Mouse (Mus musculus) natural killer cell, adult 2 months (primary cell): ENCODE measurements at regions not wholly inside any gene's neighbourhood (a gene's known extent, or its start where the extent isn't known, plus 50 kb on each side); places are given as distances from the start of the nearest gene placed in this dataset.
A peak's percentile ranks its signal among the peaks of the same experiment; 100 is the strongest.

Experiments
- DNase-seq, 2 experiments: peaks; one replicate each; pipeline ENCODE4 v3.0.0; 2022; ENCODE audit warnings: low spot score in 2 of 2

DNA sequence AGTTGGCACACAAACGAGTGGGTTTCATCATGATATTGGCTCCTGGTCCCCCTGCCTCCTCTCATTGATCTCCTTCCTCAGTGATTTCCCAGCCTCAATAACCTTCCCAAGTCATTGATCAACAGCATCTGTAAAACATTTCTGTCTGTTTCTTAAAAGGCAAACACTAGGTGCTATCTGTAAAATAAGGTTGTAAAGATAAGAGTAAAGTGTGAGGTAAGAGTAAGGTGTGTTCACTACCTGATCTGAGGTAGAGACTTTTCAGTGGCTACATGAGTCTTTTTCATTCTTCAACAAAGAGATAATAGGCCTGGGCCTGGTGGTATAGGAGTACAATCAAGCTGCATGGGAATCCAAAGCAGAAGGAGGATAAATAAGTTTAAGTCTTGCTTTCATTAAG is 55.7 kb downstream of the Plk2 start:
- no peak for DNase-seq

DNA sequence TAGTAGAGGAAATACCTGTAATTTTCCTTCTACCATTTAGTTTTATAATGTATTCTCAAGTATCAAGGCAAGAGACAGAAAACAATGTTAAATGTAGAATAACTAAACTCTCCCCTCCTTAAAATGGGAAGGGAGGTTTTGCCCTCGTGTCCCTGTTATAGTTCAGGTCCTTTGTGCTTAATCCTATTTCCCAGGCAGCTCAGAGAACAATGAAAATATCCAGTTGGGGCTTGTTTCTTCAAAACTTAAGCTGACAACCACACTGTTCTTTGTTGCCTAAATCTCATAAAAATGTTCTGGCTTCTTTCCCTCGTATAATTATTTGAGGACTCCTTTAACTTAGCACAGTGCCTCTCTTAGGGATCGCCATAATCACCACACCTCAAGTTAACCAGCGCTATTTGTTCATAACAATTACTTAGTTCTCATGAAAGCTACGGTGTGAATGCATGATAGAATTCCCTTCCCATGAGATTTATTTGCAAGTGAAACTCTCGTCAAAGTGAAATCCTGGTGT is 57.2 kb downstream of the Plk2 start:
- DNase-seq: no peak

DNA sequence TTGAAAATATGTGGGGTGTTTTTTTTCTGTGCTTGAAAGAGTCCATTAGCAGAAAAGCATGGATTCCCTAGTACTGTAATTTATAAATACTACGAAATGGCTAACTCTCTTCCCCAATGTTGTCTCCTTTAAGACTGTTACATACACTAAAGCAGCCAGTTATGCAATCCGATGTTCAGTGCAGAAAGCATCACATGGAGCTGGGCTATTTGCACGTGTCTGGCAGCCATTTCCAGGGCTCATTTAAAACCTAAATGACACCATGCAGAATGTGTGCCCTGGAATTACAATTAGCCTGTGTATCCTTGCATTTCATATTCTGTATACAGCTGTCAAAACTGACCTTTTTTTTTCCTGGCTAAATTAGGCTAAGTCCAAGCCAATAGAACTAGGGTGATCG is 60.2 kb downstream of the Plk2 start:
- DNase-seq: no peak

DNA sequence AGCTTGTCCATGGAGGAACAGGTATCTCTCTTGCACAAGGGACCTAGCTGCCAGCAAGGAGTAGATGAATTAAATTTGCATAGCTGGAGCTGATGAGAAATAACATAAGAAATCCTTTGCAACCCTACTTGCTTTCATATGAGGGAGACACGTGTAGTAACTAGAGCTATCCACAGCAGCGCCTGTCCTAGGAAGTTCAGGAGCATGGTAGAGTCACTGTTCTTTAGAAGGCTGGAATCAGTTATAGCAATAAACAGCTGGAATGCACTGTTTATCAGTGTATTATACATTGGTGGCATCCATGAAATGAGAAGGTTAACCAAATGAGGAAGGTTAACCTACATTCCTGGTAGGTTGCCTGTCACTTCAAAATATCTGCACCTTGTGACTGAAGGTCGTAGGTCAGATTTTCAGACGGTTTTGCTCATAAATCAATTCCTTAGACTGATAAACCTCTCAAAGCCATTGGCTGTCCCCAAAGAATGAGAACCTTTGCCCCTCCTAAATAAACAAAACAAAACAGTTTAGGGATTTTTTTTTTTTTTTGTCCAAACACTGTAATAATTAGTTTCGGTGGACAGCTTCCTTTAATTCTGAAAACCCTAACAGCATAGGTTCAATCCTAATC is 60.8 kb downstream of the Plk2 start:
- no peak for DNase-seq

DNA sequence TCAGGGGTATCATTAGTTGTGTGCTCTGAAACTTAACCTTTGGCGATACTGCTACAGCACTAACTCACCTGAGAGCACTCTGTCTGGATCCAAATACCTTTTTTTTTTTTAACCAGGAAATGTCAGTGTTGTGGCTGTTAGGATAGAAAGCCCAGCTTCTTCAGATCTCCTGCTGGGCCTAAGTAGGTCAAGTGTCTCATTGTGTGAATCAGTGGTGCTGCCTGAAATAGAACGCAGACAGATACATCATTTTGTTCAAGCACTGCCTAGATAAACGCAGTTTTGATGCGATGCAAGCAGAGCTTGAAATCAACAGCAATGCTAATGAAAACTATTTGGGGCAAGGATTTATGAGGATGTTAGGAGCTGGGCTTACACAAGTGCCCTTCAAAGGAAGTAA is 63.9 kb downstream of the Plk2 start:
- DNase-seq: no peak

DNA sequence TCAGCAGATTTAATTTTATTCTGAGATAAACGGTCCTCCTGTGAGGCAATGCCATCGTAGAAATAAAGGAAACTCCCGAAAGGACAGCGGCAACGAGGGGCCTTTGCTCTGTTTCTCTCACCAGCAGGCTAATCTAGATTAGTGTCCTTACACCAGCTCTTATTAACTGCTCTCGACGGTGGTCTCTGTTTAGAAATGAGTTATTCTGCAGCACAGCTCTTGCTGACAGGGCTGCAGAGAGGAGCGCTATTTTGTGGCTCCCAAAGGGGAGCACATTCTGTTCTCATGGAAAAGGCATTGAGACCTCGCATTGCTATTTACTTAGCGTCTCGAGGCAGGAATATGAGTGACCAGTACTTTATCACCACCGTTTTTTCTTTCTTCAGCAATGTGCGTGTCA is 66.7 kb downstream of the Plk2 start:
- no peak for DNase-seq

DNA sequence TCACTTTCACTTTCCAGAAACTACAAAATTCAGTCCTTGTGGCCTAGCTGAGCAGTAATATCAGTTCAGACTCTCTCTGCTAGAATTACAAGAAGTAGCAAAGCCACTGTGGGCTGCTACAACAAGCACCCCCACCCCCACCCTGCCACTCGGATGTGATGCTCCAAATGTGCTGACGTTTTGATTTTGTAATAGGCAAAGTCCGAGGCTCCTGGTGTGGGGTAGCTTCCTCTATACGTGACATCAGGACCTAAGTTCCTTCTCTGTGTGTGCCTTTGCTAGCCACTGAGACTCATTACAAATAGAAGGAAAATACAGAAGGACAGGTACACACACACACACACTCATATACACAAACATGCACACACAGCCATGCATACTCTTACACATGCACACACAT is 76.7 kb downstream of the Plk2 start:
- no peak for DNase-seq

DNA sequence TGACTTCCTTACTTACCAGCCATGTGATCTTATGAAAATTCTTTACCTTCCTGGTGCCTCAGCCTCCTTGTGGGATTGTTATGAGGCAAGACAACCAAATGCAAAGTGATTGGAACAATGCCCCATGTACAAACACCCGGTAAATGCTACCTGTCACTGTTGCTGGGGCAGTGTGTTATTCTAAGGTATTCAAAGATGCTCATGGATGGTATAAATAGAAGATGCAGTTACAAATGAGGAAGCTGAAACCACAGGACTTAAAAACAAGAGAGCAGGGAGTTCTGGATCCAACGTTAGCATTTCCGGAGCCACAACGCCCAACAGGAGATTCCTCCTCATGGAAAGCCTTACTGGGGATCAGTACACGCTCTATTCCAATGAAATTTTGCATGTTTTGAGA is 82.9 kb downstream of the Plk2 start:
- DNase-seq: peak in 1 of 2 experiments; percentile 35

DNA sequence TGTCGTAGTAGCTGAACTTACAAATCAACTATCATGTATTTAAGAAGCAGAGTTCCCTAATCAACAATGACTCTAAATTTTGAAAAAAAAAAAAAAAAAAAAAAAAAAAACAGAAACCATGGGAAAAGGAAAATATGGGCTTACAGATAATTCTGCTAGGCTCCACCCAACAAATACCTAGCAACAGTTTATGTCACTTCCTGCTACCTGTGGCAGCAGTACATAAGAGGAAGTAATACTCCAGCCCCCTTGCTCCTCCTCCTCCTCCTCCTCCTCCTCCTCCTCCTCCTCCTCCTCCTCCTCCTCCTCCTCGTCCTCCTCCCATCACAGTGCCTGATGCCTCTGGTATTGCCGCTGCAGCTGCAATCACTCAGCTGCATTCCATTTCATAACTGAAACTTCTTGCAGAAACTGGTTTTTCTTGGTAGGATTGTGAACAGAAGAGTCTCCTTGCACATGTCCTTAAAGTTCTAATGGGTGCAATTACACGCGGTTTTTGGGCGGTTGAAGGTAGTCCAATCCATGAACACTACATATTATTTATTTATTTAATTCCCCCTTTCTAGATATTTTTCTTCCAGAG is 89.6 kb downstream of the Plk2 start:
- no peak for DNase-seq

DNA sequence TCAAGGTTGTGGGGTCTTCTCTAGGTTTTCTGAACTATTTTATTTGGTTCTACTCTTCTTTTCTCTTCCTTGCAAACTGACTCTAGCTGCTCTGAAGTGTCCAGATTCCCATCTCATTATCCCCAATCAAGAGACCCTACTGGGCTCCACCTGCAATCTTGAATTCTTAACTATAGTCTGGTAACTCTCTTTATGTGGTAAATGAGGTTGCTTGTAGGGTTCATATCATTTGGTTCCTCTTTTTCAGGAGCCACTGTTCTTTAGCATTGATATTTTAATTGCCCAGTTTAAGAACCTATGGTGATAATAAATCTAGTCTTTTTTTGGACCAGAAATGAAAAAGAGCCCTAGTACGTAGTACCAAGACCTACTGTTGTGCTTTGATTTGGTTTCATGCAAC is 90.7 kb downstream of the Plk2 start:
- no peak for DNase-seq

DNA sequence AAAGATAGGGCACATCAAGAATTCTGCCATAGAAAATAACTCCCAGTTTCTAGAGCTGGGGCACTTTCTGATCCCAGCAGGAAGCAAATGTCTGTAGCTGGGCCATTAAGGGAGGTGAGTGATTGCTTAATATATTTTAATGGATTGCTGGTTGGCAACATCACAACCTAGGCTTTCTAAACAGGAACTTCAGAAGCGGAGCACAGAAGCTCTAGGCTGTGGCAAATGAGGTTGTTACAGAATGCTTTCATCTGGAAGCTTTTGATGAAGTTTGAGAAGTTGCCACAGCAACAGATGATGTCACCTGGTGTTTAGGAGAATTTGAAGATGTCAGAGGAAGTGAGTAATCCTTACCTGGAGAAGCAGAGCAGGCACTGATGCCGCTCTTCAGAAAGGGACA is 95.3 kb downstream of the Plk2 start:
- no peak for DNase-seq

DNA sequence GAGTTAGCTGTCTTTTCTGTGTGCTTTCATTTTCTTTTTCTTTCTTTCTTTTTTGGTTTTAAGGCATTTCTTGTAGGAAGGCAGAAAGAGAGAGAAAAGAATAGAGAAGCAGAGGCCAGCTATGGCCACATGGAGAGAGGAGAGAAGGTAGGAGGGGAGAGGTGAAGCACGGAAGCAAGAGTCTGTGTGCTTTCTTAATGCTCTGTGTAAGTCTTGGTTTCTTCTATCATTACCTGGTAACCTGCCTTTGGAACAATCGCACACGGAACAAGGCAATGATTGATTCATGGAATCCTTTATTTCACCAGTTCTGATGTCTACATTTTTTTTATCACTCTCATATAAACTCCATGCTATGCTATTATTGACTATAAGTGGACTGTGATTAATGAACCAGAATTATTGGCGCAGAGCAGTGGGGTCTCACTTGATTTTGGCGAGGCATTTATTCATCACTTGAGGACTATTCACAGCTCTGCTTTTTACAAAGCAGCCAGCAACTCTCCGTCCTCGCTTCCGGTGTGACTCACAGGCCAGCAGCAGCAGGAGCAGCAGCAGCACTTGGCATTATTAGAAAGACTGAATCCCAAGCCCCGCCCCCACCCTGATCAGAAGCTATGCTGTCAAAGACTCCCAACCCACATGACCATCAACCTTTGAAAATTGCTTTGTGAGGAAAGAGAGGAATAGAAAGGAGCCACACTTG is 97.6 kb downstream of the Plk2 start:
- DNase-seq: no peak

DNA sequence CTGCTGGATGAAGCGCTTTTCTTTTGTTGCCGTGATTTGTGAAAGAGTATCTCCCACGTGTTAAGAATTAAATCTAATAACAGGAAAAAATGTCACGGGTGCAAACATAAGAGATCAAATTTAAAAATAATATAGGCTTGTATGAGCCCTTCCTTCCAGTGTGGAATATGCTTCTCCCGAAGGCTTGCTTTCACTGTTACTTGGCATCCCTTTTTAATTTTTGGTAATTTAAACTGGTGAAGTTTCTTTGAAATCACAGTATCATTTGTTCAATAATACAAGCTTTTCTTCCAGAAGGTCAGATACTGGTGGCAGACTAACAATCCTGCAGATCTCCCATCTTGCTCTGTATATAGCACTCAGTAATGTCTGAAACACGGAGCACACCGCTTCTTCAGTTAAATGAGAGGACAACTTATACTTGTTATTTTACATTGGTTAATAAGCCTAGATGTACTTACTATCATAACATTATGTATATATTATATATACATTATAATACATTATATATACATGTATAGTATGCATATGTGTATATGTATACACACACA is 98.2 kb downstream of the Plk2 start:
- DNase-seq: no peak

DNA sequence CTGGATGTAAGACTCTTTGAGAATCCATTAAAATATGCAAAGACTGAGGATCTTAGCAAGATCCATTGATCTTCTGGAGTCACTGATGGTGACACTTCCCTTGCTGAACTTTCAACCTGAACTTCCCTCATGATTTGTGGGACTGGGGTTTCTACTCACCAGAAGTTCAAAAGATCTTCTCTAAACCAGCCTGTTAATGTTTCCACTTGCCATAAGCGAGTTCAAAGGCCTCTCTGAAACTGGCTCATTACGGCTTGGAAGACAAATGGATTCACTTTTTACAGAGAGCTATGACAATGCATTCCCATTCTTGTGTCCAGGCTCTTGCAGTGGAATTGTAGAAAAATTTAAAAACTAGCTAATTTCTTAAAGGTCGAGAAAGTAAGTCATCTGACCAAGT is 102.6 kb downstream of the Plk2 start:
- DNase-seq: no peak

DNA sequence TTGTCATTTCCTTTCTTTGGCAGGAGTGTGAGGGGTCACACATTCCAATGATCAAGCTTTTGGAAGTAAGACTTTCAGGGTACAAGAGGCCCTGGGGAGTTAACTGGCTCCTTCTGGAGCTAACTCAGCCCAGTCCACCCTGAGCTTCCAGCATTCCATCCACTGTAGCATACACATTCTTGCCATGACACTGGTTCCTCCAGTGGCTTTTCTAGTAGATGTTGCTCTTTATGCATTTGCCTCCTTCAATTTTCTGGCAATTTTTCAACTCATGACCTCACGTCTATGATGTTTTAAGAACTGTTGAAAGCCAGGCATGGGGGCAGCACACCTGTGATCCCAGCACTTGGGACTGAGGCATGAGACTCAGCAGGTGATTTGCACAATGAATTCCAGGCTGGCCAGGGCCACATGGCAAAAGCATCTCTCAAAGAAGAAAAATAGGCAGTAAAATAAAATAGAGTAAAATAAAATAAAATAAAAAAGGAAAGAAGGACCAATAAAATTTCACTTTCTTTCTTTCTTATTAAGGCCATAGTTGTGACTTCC is 113.0 kb downstream of the Plk2 start:
- no peak for DNase-seq

DNA sequence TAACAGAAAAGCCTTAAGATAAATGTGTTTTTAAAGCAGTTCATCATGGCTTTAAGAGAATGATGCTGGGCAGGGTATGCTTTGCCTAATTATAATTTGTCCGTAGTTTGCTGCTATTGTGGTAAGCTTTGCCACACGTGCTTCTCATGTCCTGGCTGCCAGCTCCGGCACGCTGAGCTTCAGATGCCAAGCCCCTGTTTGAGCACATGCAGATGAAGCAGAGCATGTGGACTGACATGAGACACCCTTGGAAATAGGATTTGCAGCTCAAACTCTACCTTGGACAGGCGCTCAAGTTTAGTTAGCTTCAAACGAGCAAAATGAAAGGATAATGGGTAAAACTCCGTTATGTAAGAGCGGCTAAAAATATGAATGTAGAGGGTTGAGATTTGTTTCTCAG is 123.1 kb downstream of the Plk2 start:
- DNase-seq: no peak

DNA sequence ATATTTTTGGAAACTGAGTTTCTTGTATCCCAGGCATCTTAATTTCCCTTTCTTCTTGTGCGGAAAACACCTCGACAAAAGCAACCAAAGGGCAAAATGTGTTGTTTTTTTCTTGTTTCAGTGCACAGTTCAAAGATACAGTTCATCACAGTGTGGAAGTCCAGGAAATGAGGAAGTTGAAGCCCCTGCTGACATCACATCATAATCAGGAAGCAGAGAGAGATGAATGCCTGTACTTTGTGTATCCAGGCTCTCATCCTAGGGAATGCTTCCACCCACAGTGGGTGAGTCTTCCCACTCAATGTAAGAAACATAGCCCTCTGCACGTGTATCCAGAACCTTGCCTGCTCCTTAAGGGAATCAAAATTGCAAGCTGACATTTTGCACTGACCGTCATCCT is 128.1 kb downstream of the Plk2 start:
- no peak for DNase-seq

DNA sequence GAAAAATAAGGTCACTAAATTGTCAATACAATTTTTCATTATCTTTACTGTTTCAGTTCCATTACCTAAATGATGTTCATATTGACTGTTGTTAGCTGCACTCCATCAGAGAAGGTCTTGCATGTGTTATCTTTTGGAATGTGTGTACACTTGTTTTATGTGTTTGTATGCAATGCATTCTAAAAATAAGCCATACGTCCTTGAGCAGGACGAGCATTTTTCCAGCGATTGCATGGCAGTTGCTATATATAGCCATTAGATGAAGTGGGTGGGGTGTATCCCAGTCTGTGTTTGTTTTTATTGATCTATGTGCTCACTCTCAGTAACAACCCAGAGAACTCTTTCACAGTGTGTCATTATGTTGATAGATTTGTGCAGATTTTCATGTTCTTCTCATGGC is 132.8 kb downstream of the Plk2 start:
- DNase-seq: no peak

DNA sequence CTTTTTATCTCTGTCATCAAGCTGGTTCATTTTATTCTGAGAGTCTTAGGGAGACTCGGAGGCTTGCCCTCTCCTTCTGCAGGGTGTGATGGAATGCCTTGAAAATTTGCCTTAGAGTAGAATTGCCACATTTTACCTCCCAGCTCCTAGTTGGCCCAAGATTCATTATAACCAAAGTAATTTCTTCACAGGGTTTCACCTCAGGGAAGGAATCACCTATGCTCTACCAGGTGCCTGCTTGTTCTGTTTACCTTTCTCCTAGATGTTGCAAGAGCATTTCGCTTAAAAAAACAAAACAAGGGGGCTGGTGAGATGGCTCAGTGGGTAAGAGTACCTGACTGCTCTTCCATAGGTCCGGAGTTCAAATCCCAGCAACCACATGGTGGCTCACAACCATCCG is 134.8 kb downstream of the Plk2 start:
- DNase-seq: no peak

DNA sequence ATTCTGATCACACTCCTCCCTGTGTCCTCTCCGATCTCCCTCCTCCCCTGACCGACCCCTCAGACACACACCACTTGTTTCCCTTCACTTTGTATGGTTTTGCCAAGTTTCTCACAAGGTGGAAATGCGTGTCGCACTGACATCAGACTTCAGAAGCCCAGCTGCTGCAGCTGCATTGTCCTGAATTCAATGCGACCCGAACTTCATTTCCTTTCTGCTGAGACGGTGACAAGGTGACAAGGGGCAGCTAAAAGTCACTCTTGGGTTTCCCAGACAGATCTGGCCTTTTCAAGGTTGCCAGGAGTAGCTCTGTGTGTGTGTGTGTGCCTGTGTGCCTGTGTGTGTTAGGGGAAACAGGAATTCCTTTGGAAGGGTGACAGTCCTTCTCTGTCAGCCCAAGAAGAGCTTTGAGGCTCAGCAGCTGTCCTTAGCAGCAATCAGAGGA is 139.5 kb downstream of the Plk2 start:
- DNase-seq: no peak

DNA sequence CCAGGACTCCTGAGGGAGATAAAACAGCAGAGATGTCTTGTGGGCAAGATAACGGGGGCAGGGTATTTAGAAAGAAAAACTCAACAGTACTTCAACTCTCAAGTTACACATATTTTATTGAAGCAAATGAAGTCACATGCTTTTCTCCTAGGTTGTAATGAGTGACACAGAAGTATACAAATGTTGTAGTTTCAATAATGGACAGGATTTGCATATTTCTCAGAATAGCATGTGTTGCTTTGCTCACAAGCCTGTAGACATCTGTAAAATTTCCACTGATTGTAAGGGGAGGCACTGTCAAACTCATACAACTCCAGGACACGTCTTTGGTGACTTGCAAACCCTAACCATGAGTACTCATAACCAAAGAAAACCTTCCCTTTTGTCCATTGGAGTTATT is 140.9 kb downstream of the Plk2 start:
- no peak for DNase-seq

DNA sequence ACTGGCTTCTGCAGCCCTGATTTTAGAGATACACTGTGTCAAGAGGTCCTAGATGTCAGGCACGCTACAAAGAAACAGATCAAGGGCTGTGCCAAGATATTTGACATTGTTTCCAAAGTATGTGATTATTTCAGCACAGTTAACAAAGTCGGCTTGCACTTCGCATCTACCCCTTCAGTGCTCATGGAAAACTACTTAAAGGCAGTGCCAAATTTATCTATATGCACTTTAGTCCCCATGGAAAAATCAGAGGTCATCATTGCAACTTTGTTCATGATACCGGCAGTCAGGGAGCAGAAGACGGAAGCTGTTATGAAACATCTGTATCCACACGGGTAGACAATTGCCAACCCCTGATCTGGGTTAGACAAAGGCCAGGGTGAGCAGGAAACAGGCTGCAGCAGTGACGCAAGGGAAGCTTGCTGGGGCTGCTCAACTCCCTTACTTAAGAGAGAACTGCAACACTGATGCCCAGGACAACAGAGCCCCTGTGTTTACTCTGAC is 143.2 kb downstream of the Plk2 start:
- no peak for DNase-seq
